Comparison of ENCODE assay signal across 26 mouse cellular contexts in the genomic region with DNA sequence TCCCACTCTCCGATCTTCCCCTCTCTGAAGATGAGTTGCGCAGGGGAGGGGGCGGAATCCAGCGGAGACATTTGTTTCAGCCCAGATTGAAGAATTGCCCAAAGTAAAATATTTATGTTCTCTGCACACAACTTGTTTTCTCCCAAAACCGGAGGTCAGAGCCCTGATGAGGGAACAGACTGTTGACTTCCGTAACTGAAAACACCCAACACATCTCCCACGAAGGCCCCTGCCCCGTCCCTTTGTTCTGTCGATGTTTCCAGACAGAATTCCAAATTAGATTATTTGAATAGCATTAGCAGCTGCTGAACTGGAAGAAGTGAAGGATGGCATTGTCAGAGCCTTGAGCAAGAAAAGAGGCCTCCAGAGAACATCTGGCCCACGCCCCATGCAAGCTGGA. TPM values are rescaled to one million over a fixed set of nuclear protein-coding genes. Genes with fewer than 3 reads are reported as not detected.
DNase-seq lines count a peak whose midpoint lies in the region; ATAC-seq and TF ChIP-seq lines count a peak whose summit lies in the region.
"Had no signal": no experiment of that assay in that cellular context is flagged by ENCODE, and none has a peak within 500 bp of the region (broad histone marks: within the 10 kb centered on the region; RNA-seq: fewer than 3 reads in every experiment).

No protein-coding gene starts in this region.

- H3K36me3 ChIP-seq in hindbrain, embryonic 10.5 days: no peaks in the 10 kb centered on the region
- no peaks in the 10 kb centered on the region for H3K36me3 ChIP-seq in hindbrain, embryonic 16.5 days (ENCODE audit: control insufficient read depth, insufficient read depth, low read length)
- H3K36me3 ChIP-seq: embryonic facial prominence, embryonic 10.5 days; embryonic facial prominence, embryonic 15.5 days; heart, embryonic 15.5 days; hindbrain, embryonic 15.5 days; intestine, embryonic 15.5 days; limb, embryonic 10.5 days; limb, embryonic 15.5 days had no signal

- no peak for ATAC-seq in hindbrain, embryonic 16.5 days
- ATAC-seq: forebrain, embryonic 14.5 days; intestine, embryonic 15.5 days; Patski had no signal

- WGBS in hindbrain, embryonic 10.5 days: 51% methylated on average over 10 of the region's 10 CpGs
- WGBS in hindbrain, embryonic 16.5 days: 38% methylated on average over 10 of the region's 10 CpGs

- peak overlapping the region; percentile 81 for H3K27ac ChIP-seq in hindbrain, embryonic 10.5 days
- no peak overlapping the region for H3K27ac ChIP-seq in hindbrain, embryonic 16.5 days (ENCODE audit: low read depth, low read length)
- H3K27ac ChIP-seq: embryonic facial prominence, embryonic 10.5 days; embryonic facial prominence, embryonic 15.5 days; heart, embryonic 15.5 days; hindbrain, embryonic 15.5 days; intestine, embryonic 15.5 days; limb, embryonic 10.5 days; limb, embryonic 15.5 days; liver, embryonic 14.5 days; macrophage had no signal

- TF ChIP-seq POLR2A in brain, embryonic 14.5 days (IDR thresholded peaks at IDR 0.05; ENCODE audit: borderline replicate concordance, extremely low read depth, insufficient read depth, insufficient read length, poor library complexity, severe bottlenecking): no peak

- no peak overlapping the region for H3K9ac ChIP-seq in hindbrain, embryonic 16.5 days (ENCODE audit: low read depth, low read length)
- H3K9ac ChIP-seq: embryonic facial prominence, embryonic 15.5 days; heart, embryonic 15.5 days; hindbrain, embryonic 15.5 days; intestine, embryonic 15.5 days; limb, embryonic 15.5 days; liver, embryonic 14.5 days had no signal

- TF ChIP-seq CTCF in brain, embryonic 14.5 days (IDR thresholded peaks at IDR 0.05; ENCODE audit: borderline replicate concordance, extremely low read depth, insufficient read depth, insufficient read length): no peak

- no peak overlapping the region for H3K4me3 ChIP-seq in hindbrain, embryonic 10.5 days
- H3K4me3 ChIP-seq in hindbrain, embryonic 16.5 days (ENCODE audit: low read length): no peak overlapping the region
- H3K4me3 ChIP-seq: embryonic facial prominence, embryonic 10.5 days; embryonic facial prominence, embryonic 15.5 days; heart, embryonic 15.5 days; hindbrain, embryonic 15.5 days; intestine, embryonic 15.5 days; limb, embryonic 10.5 days; limb, embryonic 15.5 days had no signal

- H3K4me1 ChIP-seq in hindbrain, embryonic 10.5 days (replicated peaks): peaks cover 17% of the 10 kb centered on the region
- H3K4me1 ChIP-seq in hindbrain, embryonic 16.5 days (ENCODE audit: control insufficient read depth, insufficient read depth, low read depth, low read length): peaks cover 4% of the 10 kb centered on the region; the same call in 1 of the 2 replicates
- H3K4me1 ChIP-seq: embryonic facial prominence, embryonic 15.5 days; heart, embryonic 15.5 days; intestine, embryonic 15.5 days; limb, embryonic 15.5 days had no signal

- H3K4me2 ChIP-seq in hindbrain, embryonic 16.5 days (ENCODE audit: low read length): no peak overlapping the region
- H3K4me2 ChIP-seq: embryonic facial prominence, embryonic 15.5 days; heart, embryonic 15.5 days; hindbrain, embryonic 15.5 days; intestine, embryonic 15.5 days; limb, embryonic 15.5 days had no signal

- H3K9me3 ChIP-seq in hindbrain, embryonic 10.5 days: 0 out of 2 replicates have a peak, but pooled peaks cover 3% of the 10 kb centered on the region
- H3K9me3 ChIP-seq in hindbrain, embryonic 16.5 days (ENCODE audit: control insufficient read depth, low read length): no peaks in the 10 kb centered on the region
- H3K9me3 ChIP-seq: embryonic facial prominence, embryonic 10.5 days; embryonic facial prominence, embryonic 15.5 days; heart, embryonic 15.5 days; hindbrain, embryonic 15.5 days; intestine, embryonic 15.5 days; limb, embryonic 10.5 days; limb, embryonic 15.5 days had no signal

- DNase-seq in hindbrain, embryonic 10.5 days (ENCODE audit: low spot score): peak; percentile 42
- peak; percentile 19 for DNase-seq in kidney, postnatal 10 days
- no peak for DNase-seq in kidney, postnatal 36 days
- peak; percentile 22 for DNase-seq in brain, embryonic 14.5 days (ENCODE audit: low read depth)
- DNase-seq in mesoderm, embryonic 11.5 days (ENCODE audit: low read depth, low spot score): peak; percentile 35
- no peak for DNase-seq in natural killer cell, adult 2 months (ENCODE audit: low spot score in 2 of 2)
- DNase-seq: adrenal gland, postnatal 10 days; cerebellum, adult 11 months; cerebellum, adult 9-10 months; cerebellum, postnatal 36 days; gastrocnemius, postnatal 14 days; layer of hippocampus, adult 9-11 months; lung, adult 2 months; lung, postnatal 10 days had no signal

- no peaks in the 10 kb centered on the region for H3K27me3 ChIP-seq in hindbrain, embryonic 10.5 days (ENCODE audit: insufficient read depth, poor library complexity, severe bottlenecking)
- no peaks in the 10 kb centered on the region for H3K27me3 ChIP-seq in hindbrain, embryonic 16.5 days (replicated peaks; ENCODE audit: control insufficient read depth, insufficient read depth, low read length)
- H3K27me3 ChIP-seq: embryonic facial prominence, embryonic 15.5 days; heart, embryonic 15.5 days; hindbrain, embryonic 15.5 days; intestine, embryonic 15.5 days; limb, embryonic 15.5 days; Patski had no signal

RNA-seq across cellular contexts. Expression of a gene that starts 33.2 kb away (rescaled TPM):
- polyA plus RNA-seq in hindbrain, embryonic 10.5 days (2016; fragmentation: Nextera tagmentation; extraction: Ambion mirVana): 2.6 and 3.5 TPM in 2 replicates
- 14.3 and 15.0 TPM in 2 replicates for polyA plus RNA-seq in hindbrain, embryonic 16.5 days (2015; fragmentation: Nextera tagmentation; extraction: Ambion mirVana)
- 9.1 and 19.9 TPM in 2 replicates for polyA plus RNA-seq in brain, embryonic 14.5 days (2012; rRNA removed)
- polyA plus RNA-seq: macrophage, Patski had no signal

Comparison
In these comparisons a context has a peak if more than half of its experiments do, and no peak if none do; other contexts are left out.
1. DNase-seq: peak in hindbrain, embryonic 10.5 days (single experiment), kidney, postnatal 10 days (single experiment), brain, embryonic 14.5 days (single experiment) and mesoderm, embryonic 11.5 days (single experiment); none in kidney, postnatal 36 days (0 of 2) and natural killer cell, adult 2 months (0 of 2).